Mouse (Mus musculus) MEL (cell line): ENCODE results near the gene Uaca. TPM values are rescaled to one million over a fixed set of nuclear protein-coding genes. Genes with fewer than 3 reads are reported as not detected.

ENCODE experiments used
- DNase-seq: peaks from one replicate; pipeline ENCODE4 v3.0.0; 2011; ENCODE audit warnings: low read depth, low spot score
- H3K27ac ChIP-seq: 2 replicates; pipeline ENCODE4 v1.5.1; 2012; ENCODE audit warnings: low read depth, mild to moderate bottlenecking, control low read depth, low read length, moderate library complexity; ENCODE audit not compliant: control insufficient read depth
- H3K27me3 ChIP-seq, 2 experiments: fragments of 150-350 bp in 1 of 2; sonication (generic) in 1 of 2; 2 replicates each; pipeline ENCODE4 v1.6.1; 2012; ENCODE audit warnings: low read length in 2 of 2, mild to moderate bottlenecking in 2 of 2, improper control_type of control experiment in 1 of 2, moderate library complexity in 1 of 2; ENCODE audit not compliant: insufficient read depth in 2 of 2, control insufficient read depth in 1 of 2
- H3K36me3 ChIP-seq, 2 experiments: 2 replicates each; pipeline ENCODE4 v1.6.1; 2012 to 2014; ENCODE audit warnings: low read length in 2 of 2, improper control_type of control experiment in 1 of 2, inconsistent platforms in 1 of 2, mild to moderate bottlenecking in 1 of 2; ENCODE audit not compliant: insufficient read depth in 2 of 2, control insufficient read depth in 1 of 2
- H3K4me1 ChIP-seq, 2 experiments: fragments of 150-350 bp in 1 of 2; sonication (generic) in 1 of 2; 2 replicates each; pipeline ENCODE4 v1.6.1; 2012; ENCODE audit warnings: low read length in 2 of 2, improper control_type of control experiment in 1 of 2, mild to moderate bottlenecking in 1 of 2; ENCODE audit not compliant: insufficient read depth in 2 of 2, control insufficient read depth in 1 of 2
- H3K4me3 ChIP-seq, 2 experiments: fragments of 150-350 bp in 1 of 2; sonication (generic) in 1 of 2; 2 replicates each; pipeline ENCODE4 v1.5.1; 2012; ENCODE audit warnings: low read depth in 2 of 2, low read length in 2 of 2, mild to moderate bottlenecking in 2 of 2, moderate library complexity in 2 of 2, control low read depth in 1 of 2, improper control_type of control experiment in 1 of 2; ENCODE audit not compliant: control insufficient read depth in 1 of 2, insufficient read depth in 1 of 2
- H3K79me2 ChIP-seq: 2 replicates; pipeline ENCODE4 v1.6.1; 2012; ENCODE audit warnings: mild to moderate bottlenecking, low read length, moderate library complexity; ENCODE audit not compliant: control insufficient read depth, poor library complexity, insufficient read depth
- H3K9ac ChIP-seq: 2 replicates; pipeline ENCODE4 v1.6.1; 2012; ENCODE audit warnings: low read depth, mild to moderate bottlenecking, control low read depth, low read length, moderate library complexity; ENCODE audit not compliant: control insufficient read depth, poor library complexity, severe bottlenecking
- H3K9me3 ChIP-seq: fragments of 150-350 bp; sonication (generic); replicated peaks from 2 replicates; pipeline ENCODE4 v1.6.1; 2012; ENCODE audit warnings: mild to moderate bottlenecking, low read length, improper control_type of control experiment, moderate library complexity; ENCODE audit not compliant: insufficient read depth
- CHD1 ChIP-seq: IDR thresholded peaks from 2 replicates; pipeline ENCODE4 v1.6.1; 2012; ENCODE audit warnings: low read depth, mild to moderate bottlenecking, inconsistent platforms, low read length, improper control_type of control experiment
- CTCF ChIP-seq, 3 experiments: IDR thresholded peaks in 2 of 3; conservative IDR thresholded peaks in 1 of 3; 2 replicates each; pipeline ENCODE4 v1.5.1; 2011 to 2012; ENCODE audit warnings: low read length in 3 of 3, low read depth in 2 of 3, mild to moderate bottlenecking in 2 of 3, improper control_type of control experiment in 1 of 3, inconsistent platforms in 1 of 3, mixed read lengths in 1 of 3, moderate library complexity in 1 of 3; ENCODE audit not compliant: control insufficient read depth in 1 of 3, insufficient read depth in 1 of 3, poor library complexity in 1 of 3, severe bottlenecking in 1 of 3
- MAFK ChIP-seq: IDR thresholded peaks from 2 replicates; pipeline ENCODE4 v1.6.1; 2011; ENCODE audit warnings: low read depth, mild to moderate bottlenecking, low read length, improper control_type of control experiment, borderline replicate concordance
- MXI1 ChIP-seq: IDR thresholded peaks from 2 replicates; pipeline ENCODE4 v1.6.1; 2011; ENCODE audit warnings: mild to moderate bottlenecking, low read depth, low read length, improper control_type of control experiment
- POLR2AphosphoS2 ChIP-seq: IDR thresholded peaks from 2 replicates; pipeline ENCODE4 v1.6.1; 2011; ENCODE audit warnings: low read length, improper control_type of control experiment
- RAD21 ChIP-seq: IDR thresholded peaks from 2 replicates; pipeline ENCODE4 v1.6.1; 2011; ENCODE audit warnings: mild to moderate bottlenecking, low read depth, low read length, improper control_type of control experiment
- SMC3 ChIP-seq: IDR thresholded peaks from 2 replicates; pipeline ENCODE4 v1.6.1; 2011; ENCODE audit warnings: low read depth, low read length, improper control_type of control experiment
- USF1 ChIP-seq: IDR thresholded peaks from 2 replicates; pipeline ENCODE4 v1.6.1; 2014; ENCODE audit warnings: low read depth, mild to moderate bottlenecking, inconsistent platforms, low read length, improper control_type of control experiment, moderate library complexity
- polyA plus RNA-seq, 2 experiments: library from polyadenylated mRNA; stranded (reverse) in 1 of 2; unstranded in 1 of 2; fragments of >175 nt in 1 of 2; fragments of >200 nt in 1 of 2; gene quantifications; 2 replicates each; pipeline versions ENCODE4 v1.2.1 to v1.2.4; 2012; ENCODE audit warnings: low replicate concordance in 2 of 2, low read depth in 1 of 2; ENCODE audit not compliant: insufficient read length in 2 of 2, insufficient read depth in 1 of 2, missing spikeins in 1 of 2
- total RNA-seq: library from RNA; depleted of rRNA; stranded (reverse); fragments of 300-350 nt; gene quantifications from 2 replicates; pipeline ENCODE4 v1.2.3, GENCODE M21; 2012

The Uaca gene
- total and polyA plus RNA-seq, 3 experiments, result 10.9 to 11.4 TPM; not detected in 1

- Histone ChIP-seq H3K4me1 (no peaks in the 10 kb centered on the region), H3K27ac (no peak overlapping the region), H3K27me3 (no peaks in the 10 kb centered on the region), H3K9me3 (no peaks in the 10 kb centered on the region), H3K4me3 (no peak overlapping the region), H3K79me2 (no peaks in the 10 kb centered on the region)
- DNase-seq, result peak; percentile 54
- TF ChIP-seq CTCF (IDR thresholded peaks at IDR 0.05 in 2 of 3, conservative IDR thresholded peaks at IDR 0.05 in 1 of 3; ENCODE audit: control insufficient read depth in 1 of 3, insufficient read depth in 1 of 3, low read depth in 2 of 3, low read length in 3 of 3, poor library complexity in 1 of 3, severe bottlenecking in 1 of 3), result peak in 2 of 3 experiments; percentile 45 to 68; a peak in 4 of 6 replicates
- TF ChIP-seq USF1, result no peak
- peak; percentile 58 for TF ChIP-seq SMC3
- peak; percentile 40 for TF ChIP-seq RAD21
- TF ChIP-seq, all 39 proteins: peak for 3
- H3K36me3 ChIP-seq, result no peaks in the 10 kb centered on the region
- no peak overlapping the region for H3K9ac ChIP-seq
These were observed 25.0 kb downstream of the Uaca start for GRCm38 (mm10) chr9:60819340-60819739.

GRCm38 (mm10) chr9:60821501-60821900, 27.2 kb downstream of the Uaca start:
- H3K36me3 ChIP-seq, result no peaks in the 10 kb centered on the region
- TF ChIP-seq USF1, result no peak
- TF ChIP-seq CHD1, result no peak
- H3K9me3 ChIP-seq, result no peaks in the 10 kb centered on the region

GRCm38 (mm10) chr9:60822681-60823080, 28.3 kb downstream of the Uaca start:
- Histone ChIP-seq H3K27me3 (no peaks in the 10 kb centered on the region), H3K79me2 (no peaks in the 10 kb centered on the region), H3K27ac (no peak overlapping the region), H3K9ac (no peak overlapping the region), H3K36me3 (no peaks in the 10 kb centered on the region), H3K9me3 (no peaks in the 10 kb centered on the region), H3K4me3 (no peak overlapping the region), H3K4me1 (no peaks in the 10 kb centered on the region)
- no peak for DNase-seq
- no peak for TF ChIP-seq RAD21

More at GRCm38 (mm10) chr9:60821501-60821900, 27.2 kb downstream of the Uaca start:
- Histone ChIP-seq H3K4me3 (no peak overlapping the region), H3K9ac (no peak overlapping the region), H3K27ac (no peak overlapping the region), H3K79me2 (no peaks in the 10 kb centered on the region), H3K4me1 (no peaks in the 10 kb centered on the region), H3K27me3 (no peaks in the 10 kb centered on the region)
- DNase-seq, result no peak

- Histone ChIP-seq H3K27ac (no peak overlapping the region), H3K4me3 (no peak overlapping the region), H3K9me3 (no peaks in the 10 kb centered on the region), H3K4me1 (no peaks in the 10 kb centered on the region), H3K27me3 (no peaks in the 10 kb centered on the region), H3K79me2 (no peaks in the 10 kb centered on the region), H3K36me3 (no peaks in the 10 kb centered on the region), H3K9ac (no peak overlapping the region)
- TF ChIP-seq CHD1 (no peak), USF1 (no peak), MXI1 (no peak), MAFK (no peak), POLR2AphosphoS2 (no peak)
- no peak for DNase-seq
These were observed 31.2 kb downstream of the Uaca start for GRCm38 (mm10) chr9:60825506-60825905.
